Mouse (Mus musculus) olfactory bulb, adult 2 months (tissue): ENCODE results near the gene Irgm1.

Source experiments
- CTCF ChIP-seq: fragments of 200-500 bp; IDR thresholded peaks from 2 replicates; pipeline ENCODE4 v1.5.1; 2012; ENCODE audit warnings: low read depth, mild to moderate bottlenecking, low read length, moderate library complexity; ENCODE audit not compliant: insufficient read depth
- POLR2A ChIP-seq: fragments of 200-500 bp; IDR thresholded peaks from 2 replicates; pipeline ENCODE4 v1.6.1; 2012; ENCODE audit warnings: mild to moderate bottlenecking, low read depth, low read length, moderate library complexity; ENCODE audit not compliant: insufficient read depth

- TF ChIP-seq CTCF (no peak), POLR2A (no peak)
These were observed 27.2 kb downstream of the Irgm1 start for GRCm38 (mm10) chr11:48844309-48844708.
